Mouse (Mus musculus): ENCODE measurements around the gene Ascc1.

The Ascc1 gene

GRCm38 (mm10) chr10:60023751-60024150 lies 21.1 kb downstream of the Ascc1 start:
- no peak for DNase-seq

DNA sequence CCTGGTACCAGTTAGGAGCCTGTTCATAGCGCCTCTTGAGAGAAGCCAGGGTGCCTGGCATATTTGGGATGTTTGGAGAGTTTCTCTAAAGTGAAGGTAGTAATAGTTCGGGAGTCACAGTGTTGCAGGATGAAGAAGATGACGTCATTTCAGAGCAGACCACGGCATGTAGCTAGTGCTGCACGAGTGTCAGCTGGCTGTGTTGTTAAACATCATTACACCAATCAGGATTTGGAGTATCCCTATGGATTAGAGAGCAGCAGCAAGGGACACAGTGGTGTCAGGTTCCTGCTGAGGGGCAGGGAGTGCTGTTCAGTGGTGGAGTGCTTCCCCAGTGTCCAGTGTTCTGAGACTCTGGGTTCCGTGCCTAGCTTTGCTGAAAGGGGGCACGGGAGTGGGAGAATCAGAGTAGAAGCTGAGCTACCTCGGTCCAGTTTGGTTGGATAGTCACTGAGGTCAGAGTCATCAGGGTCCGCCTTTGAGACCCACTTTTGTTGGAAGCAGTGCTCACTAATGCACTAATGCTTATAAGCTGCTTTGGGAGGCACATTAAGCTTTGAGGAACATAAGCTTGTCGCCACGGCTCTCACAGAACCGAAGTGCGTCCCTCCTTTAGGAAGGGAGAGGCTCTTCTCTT lies 24.3 kb downstream of the Ascc1 start:
- DNase-seq, result no peak

DNA sequence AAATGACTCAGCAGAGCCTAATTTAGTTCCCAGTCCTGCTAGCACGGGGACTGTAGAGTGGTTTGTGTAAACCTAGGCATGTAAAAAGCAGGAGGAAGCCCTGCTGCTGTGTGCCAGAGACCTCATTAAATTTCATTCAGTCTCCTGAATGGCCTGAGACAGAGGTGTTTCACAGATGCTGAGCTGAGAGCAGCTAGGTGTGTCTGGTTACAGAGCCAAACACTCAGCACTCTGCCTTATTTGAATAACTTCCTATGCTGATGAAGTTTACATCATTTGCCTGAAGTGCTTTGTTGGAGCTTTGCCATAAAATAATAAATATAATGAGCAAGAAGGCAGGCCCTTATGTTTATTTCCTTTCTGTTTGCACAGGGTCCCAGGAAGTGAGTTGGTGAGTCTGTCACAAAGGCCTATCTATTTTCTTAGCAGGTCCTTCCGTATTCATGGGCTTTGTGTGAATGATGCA lies 25.0 kb downstream of the Ascc1 start:
- DNase-seq, result no peak

- peak; percentile 42 for DNase-seq
Observed at GRCm38 (mm10) chr10:60028181-60028580, 25.6 kb downstream of the Ascc1 start.

- no peak for DNase-seq
Observed at GRCm38 (mm10) chr10:60028979-60029378, 26.4 kb downstream of the Ascc1 start.

DNA sequence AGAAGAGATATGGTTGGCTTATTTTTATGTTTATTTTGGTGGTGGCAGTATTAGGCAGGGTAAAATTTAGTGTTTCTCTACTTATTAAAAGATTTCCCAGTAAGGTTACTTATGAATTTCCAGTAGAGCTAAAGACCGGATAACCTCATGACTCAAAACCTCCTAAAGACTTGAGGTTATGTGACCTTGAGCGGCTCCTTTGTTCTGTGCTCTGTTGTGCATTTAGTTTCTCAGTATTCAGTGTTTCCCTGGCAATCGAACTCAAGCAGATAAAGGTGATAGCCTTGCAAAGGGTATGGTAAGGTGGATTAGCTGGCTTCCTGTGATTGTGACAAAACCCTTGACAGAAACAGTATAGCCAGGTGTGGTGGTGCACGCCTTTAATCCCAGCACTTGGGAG lies 26.8 kb downstream of the Ascc1 start:
- no peak for DNase-seq

GRCm38 (mm10) chr10:60031562-60031961 lies 29.0 kb downstream of the Ascc1 start:
- peak; percentile 44 to 53 for DNase-seq

DNA sequence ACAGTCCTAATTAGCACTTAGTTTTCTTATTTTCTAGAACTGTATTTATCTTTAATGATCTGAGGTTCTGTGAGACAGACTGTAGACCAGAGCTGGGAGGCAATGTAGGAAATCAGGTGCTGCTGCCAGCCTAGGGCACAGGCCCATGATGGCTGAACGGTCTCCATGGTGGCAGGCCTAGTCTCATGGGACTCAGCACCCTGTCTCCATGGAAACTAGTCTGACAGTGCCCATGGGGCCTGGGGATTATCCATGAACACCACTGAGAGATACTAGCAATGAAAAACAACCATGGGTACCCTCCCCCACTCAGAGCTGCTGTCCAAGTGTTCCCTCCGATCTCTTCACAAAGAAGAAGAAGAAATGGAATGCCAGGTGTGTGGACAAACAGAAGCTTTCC lies 29.4 kb downstream of the Ascc1 start:
- no peak for DNase-seq

GRCm38 (mm10) chr10:60032622-60033021 lies 30.0 kb downstream of the Ascc1 start:
- DNase-seq, result no peak

DNA sequence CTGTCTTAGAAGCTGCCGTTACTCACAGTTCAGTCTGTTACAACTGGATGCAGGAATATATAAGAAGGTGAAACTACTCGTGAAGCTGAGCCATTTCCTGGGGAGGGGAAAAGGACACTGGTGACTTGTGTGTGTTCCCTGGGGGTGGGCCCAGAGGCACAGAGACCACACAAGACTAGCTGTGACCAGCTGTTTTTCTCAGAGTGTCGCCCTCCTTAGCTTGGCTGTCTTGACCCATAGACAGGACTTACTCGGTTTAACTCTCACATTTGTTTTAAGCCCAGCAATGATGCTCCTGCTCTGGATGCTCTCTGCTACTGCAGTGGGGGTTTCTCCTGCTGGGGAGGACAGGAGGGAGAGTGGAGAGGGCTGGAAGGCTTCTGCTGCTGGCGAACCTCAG lies 30.5 kb downstream of the Ascc1 start:
- DNase-seq, result no peak

GRCm38 (mm10) chr10:60034621-60035020 lies 32.0 kb downstream of the Ascc1 start:
- no peak for DNase-seq

GRCm38 (mm10) chr10:60035744-60036143 lies 33.1 kb downstream of the Ascc1 start:
- DNase-seq, result no peak

DNA sequence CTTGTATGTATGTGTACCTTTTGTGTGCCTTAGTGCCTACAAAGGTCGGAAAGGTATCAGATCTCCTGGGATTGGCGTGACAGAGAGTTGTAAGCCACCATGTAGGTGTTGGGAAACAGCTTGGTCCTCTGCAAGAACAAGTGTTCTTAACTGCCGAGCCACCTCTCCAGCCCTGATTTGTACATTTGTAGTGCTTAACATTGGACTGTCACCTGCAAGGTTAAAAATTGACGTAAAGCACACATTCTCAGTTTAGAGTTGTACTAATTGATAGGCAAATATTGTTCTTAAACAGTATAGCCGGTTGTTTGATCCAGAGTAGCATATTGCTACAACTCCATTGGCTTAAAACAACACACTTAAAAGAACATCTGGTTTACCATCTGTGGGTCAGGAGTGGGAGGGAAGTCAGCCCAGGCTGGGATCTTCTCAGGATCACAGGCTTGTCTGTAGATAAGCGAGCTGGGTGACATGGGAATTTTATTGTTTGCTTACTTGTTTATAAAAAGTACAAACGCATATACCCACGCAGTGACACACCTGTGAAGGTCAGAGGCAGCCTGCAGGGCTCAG lies 39.8 kb downstream of the Ascc1 start:
- DNase-seq, result no peak

DNA sequence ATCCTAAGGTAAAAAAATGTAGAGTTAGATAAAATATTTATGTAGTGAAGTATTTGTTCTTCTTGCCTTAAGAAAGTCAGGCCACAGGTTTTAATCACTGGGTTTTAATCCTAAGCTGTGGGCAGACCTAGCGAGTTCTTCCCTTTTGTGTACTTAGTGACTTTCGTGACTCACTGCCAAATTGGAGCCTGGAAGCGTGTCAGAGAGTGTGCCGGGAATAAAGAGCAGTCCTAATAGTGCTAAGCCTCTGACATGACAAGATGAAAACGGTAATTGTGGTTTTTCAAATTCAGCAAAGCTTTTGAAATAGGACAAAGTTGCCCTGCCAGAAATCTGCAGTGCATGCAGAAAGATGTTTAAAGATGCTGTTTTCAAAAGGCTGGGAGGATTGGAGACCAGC lies 44.1 kb downstream of the Ascc1 start:
- DNase-seq, result no peak

DNA sequence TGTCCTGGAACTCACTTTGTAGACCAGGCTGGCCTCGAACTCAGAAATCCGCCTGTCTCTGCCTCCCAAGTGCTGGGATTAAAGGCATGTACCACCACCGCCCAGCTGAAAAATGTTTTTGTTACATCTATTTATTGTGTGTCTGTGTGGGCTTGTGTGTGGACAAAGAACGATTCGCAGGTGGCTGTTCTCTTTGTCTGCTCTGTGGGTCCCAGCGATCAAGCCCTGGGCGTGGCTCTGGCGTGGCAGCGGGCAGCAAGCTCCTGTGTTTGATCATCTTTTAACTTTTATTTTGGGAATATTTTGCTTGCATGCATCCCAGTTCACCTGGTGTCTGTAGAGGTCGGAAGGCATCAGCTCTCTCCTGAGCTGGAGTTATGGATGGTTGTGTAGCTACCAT lies 48.0 kb downstream of the Ascc1 start:
- DNase-seq, result no peak

GRCm38 (mm10) chr10:60053073-60053472 lies 50.5 kb downstream of the Ascc1 start:
- no peak for DNase-seq

- DNase-seq, result no peak
Observed at GRCm38 (mm10) chr10:60062173-60062572, 59.6 kb downstream of the Ascc1 start.

GRCm38 (mm10) chr10:60062931-60063330 lies 60.3 kb downstream of the Ascc1 start:
- DNase-seq, result no peak

DNA sequence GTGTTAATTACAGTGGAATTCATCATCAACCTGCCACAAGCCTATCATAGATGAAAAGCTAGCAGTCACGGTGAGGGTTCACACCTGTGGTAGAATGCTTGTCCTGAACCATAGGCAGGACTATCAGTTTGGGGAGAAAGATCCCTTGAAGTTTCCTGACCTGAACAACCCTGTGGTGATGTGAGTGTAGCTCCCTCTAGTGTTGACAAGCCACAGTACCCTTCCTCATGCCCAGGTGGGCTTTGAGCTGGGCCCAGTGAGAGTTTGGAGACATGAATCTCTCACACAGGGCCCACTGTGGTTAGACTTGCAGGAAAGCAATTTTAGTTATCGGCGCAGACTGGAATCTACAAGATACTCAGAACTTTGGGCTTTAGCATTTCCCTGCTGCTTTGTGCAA lies 63.9 kb downstream of the Ascc1 start:
- DNase-seq, result peak; percentile 61 to 62

DNA sequence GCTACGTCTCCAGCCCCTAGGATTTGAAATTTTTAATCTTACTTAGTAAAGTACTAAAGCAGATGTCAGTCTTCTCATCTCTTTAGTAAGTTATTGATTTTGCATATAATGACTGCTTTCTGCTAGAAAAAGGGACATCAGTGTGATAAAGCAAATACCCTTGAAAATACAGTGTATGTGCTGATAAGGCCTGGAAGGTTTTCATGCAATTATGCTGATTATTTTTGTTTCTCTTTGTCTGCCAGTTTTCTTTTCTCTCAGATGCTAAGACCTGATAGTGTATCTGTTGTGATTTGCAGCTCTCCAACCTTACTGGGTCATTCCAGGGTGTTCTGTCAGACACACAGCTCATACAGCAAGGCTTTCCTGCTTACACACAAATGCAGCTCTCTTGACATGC lies 72.6 kb downstream of the Ascc1 start:
- no peak for DNase-seq

DNA sequence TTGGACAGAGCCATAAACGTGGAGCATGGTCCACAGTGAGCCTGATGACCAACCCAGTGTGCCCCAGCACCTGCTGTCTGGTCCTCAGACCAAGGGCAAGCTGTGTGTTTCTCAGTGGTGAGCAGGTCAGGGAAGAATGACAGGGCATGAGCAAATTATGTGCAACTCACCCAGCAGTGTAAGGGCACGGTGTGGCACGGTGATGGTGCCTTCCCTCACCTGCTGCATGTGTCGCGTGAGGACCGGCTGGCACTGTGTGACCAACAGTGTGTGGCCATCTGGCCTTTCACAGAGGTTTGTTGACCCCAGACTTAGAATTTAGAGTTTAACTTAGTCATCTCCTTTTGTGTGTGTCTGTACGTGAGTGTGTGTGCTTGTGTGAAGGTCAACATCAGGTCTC lies 74.6 kb downstream of the Ascc1 start:
- no peak for DNase-seq

DNA sequence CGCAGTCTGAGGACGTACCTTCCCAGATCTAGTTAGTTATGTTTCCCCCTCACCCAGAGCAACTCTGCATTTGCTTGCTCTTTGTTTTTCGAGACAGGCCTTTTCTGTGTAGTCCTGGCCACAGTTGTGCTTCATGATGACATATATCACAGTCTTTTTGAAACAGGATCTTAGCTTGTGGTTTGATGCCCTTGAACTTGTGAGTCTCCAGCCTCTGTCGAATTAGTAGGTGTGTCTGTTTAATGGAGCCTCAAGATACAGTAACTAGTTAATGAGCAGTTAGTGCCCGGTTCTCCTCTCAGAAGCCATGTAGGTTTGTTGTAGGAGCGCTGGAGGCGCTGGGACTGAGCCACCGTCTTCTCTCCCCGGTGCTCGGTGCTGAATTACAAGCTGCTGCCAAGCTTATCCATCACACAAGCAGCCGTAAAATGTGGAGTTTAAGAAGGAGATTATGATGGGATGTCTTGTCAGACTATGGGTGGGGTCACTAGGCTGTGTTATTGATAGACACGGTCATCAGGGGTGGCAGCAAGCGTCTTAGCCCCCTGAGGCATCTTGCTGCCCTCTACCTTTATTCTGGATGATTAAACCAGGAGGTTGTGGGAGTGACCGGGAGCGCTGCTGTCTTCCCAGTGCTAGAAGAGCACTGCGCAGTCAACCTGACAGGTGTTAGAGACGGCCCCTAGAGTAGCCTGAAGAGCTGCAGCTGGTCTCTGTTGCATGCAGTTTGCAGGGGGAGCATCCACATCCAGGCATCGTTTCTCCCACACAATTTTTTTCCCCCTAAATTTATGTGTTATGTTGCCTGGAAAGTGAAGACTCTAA lies 75.3 kb downstream of the Ascc1 start:
- DNase-seq, result no peak

DNA sequence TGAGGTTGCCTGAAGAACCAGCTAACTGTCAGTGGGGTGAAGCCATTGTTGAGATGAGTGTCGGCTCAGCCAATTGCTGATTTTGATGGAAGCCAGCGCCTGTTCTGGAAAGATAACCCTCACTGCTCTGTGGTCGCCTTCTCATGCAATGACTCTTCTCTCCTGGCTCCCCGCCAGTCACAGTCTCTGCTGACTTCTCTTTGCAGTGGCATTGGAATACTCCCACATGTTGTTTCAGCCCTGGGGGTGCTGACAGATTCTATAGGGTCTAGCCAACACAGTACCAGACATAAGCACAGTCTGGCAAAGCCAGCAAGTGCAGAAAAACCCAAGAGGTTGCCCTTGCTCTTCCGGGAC lies 75.9 kb downstream of the Ascc1 start:
- no peak for DNase-seq

- peak; percentile 3 to 6 for DNase-seq
Observed at GRCm38 (mm10) chr10:60080171-60080570, 77.6 kb downstream of the Ascc1 start.
